ENCODE assay signal across 12 mouse cellular contexts in the genomic region with DNA sequence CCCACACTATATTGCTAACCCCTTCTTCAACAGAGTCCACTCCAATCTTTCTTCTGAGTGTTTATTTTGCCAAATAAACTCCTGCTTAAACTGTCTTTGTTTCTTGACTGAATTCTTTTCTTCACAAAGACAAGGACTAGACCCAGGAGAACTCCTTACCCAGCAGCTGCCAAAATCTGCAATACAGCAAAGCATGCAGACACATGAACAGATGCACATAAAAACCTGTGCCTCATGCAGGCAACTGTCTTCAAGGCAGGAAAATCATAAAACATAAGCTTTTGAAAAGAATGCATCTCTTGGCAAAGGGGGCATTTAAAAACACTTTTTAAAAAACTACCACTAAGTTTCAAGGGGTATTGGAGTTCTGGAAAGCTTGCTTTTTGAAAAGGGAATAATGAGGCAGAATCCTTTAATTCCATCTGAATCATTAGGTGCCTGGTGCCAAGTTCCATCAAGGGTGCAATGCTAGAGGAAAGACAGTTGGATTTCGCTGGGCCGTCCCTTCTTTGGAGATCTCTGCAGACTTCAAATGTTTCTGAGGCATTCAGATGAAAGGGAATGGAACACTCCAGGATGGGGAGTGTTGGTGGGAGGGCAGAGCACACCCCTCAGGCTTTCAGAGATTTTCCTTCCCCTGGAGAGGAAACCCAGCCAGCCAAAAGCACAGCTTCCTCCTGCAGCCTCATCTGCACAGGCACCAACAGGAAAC.
DNase-seq lines count a peak whose midpoint lies in the region; ATAC-seq lines count a peak whose summit lies in the region.
"Had no signal": no experiment of that assay in that cellular context is flagged by ENCODE, and none has a peak within 500 bp of the region (broad histone marks: within the 10 kb centered on the region; RNA-seq: fewer than 3 reads in every experiment).

No protein-coding gene starts in this region.

- H3K9ac ChIP-seq in heart, embryonic 13.5 days: no peak overlapping the region

- no peak for ATAC-seq in heart, embryonic 13.5 days (ENCODE audit: extremely low read depth, insufficient number of reproducible peaks, low FRiP score, low TSS enrichment)

- peak; percentile 20 for DNase-seq in embryo, embryonic 9.5 days (ENCODE audit: extremely low spot score)
- DNase-seq in embryo, embryonic 10 days (ENCODE audit: low spot score): no peak
- peak; percentile 49 for DNase-seq in kidney, postnatal 10 days
- DNase-seq in kidney, adult 8-10 months: no peak
- peak; percentile 12 for DNase-seq in lung, postnatal 14 days
- no peak for DNase-seq in frontal cortex, postnatal 25 days (ENCODE audit: low spot score in 2 of 2)
- no peak for DNase-seq in cerebellum, adult 18-20 months
- DNase-seq: gastrocnemius, postnatal 10 days; right cerebral cortex, postnatal 14 days; thymus, postnatal 36 days had no signal

- peaks cover 19% of the 10 kb centered on the region for H3K4me1 ChIP-seq in heart, embryonic 13.5 days
- H3K4me1 ChIP-seq: megakaryocyte, embryonic 14.5 days had no signal

- H3K4me3 ChIP-seq in heart, embryonic 13.5 days: no peak overlapping the region
- H3K4me3 ChIP-seq: megakaryocyte, embryonic 14.5 days had no signal

- no peaks in the 10 kb centered on the region for H3K36me3 ChIP-seq in heart, embryonic 13.5 days

- WGBS in heart, embryonic 13.5 days: 39% methylated on average over 2 of the region's 2 CpGs

- H3K27me3 ChIP-seq in heart, embryonic 13.5 days (replicated peaks): no peaks in the 10 kb centered on the region
- H3K27me3 ChIP-seq: megakaryocyte, embryonic 14.5 days had no signal

- H3K9me3 ChIP-seq in heart, embryonic 13.5 days: no peaks in the 10 kb centered on the region

- peak overlapping the region; percentile 66; the same call in 1 of the 2 replicates for H3K27ac ChIP-seq in heart, embryonic 13.5 days (replicated peaks)

- no peak overlapping the region for H3K4me2 ChIP-seq in heart, embryonic 13.5 days

Comparison
In these comparisons a context has a peak if more than half of its experiments do, and no peak if none do; other contexts are left out.
1. DNase-seq: peak in embryo, embryonic 9.5 days (single experiment), kidney, postnatal 10 days (single experiment) and lung, postnatal 14 days (single experiment); none in embryo, embryonic 10 days (single experiment), kidney, adult 8-10 months (0 of 2), frontal cortex, postnatal 25 days (0 of 2) and cerebellum, adult 18-20 months (0 of 2).